Mouse (Mus musculus): ENCODE measurements around the gene Grin2d. TPM values are rescaled to one million over a fixed set of nuclear protein-coding genes. Genes with fewer than 3 reads are reported as not detected.
"Not testable (repeated sequence)": the region's sequence is repeated elsewhere in the genome, so short reads cannot be mapped to it uniquely, and the experiment has no call there.

Gene Grin2d
- polyA plus RNA-seq (2012; rRNA removed) (4.9 and 7.4 TPM in 2 replicates), polyA plus RNA-seq (2014; fragmentation: Nextera tagmentation; extraction: Ambion mirVana) (0.59 and 0.61 TPM in 2 replicates)

- 93% methylated on average over 1 of the region's 1 CpGs for WGBS
- H3K36me3 ChIP-seq (ENCODE audit: control insufficient read depth, insufficient read depth, low read length) = peaks cover 91% of the 10 kb centered on the region
Observed at GRCm38 (mm10) chr7:45878278-45878677, at the start of gene Grin2d. TSS of gene Grin2d (minus strand) at chr7:45878378.

GRCm38 (mm10) chr7:45924429-45924816, 46.2 kb upstream of the Grin2d start:
- peaks cover 9% of the 10 kb centered on the region; the same call in 1 of the 2 replicates for H3K27me3 ChIP-seq (ENCODE audit: control insufficient read depth, insufficient read depth, low read length)
- peak overlapping the region; percentile 90 for H3K27ac ChIP-seq (replicated peaks; ENCODE audit: low read depth, low read length)
- peak overlapping the region; percentile 34; the same call in 1 of the 2 replicates for H3K9ac ChIP-seq (ENCODE audit: low read depth, low read length, severe bottlenecking)
- WGBS = 25% methylated on average over 14 of the region's 14 CpGs
- peak overlapping the region; percentile 63 for H3K4me2 ChIP-seq (replicated peaks; ENCODE audit: low read depth, low read length, severe bottlenecking)
- no peaks in the 10 kb centered on the region for H3K9me3 ChIP-seq (ENCODE audit: control insufficient read depth, low read length)
- H3K4me1 ChIP-seq (ENCODE audit: control insufficient read depth, insufficient read depth, low read length) = peaks cover 34% of the 10 kb centered on the region
- no peaks in the 10 kb centered on the region for H3K36me3 ChIP-seq (ENCODE audit: control insufficient read depth, insufficient read depth, low read length)
- no peak for DNase-seq (ENCODE audit: low spot score)
- peak overlapping the region; percentile 41 for H3K4me3 ChIP-seq (replicated peaks; ENCODE audit: low read length)
- no peak for ATAC-seq (ENCODE audit: low FRiP score, low read depth)
- TF ChIP-seq POLR2A (IDR thresholded peaks at IDR 0.05; ENCODE audit: borderline replicate concordance, extremely low read depth, insufficient read depth, insufficient read length) = no peak

More at GRCm38 (mm10) chr7:45878278-45878677, at the start of gene Grin2d:
- H3K4me3 ChIP-seq (replicated peaks; ENCODE audit: low read length); H3K9me3 ChIP-seq (ENCODE audit: control insufficient read depth, low read length); H3K27me3 ChIP-seq (ENCODE audit: control insufficient read depth, insufficient read depth, low read length); H3K9ac ChIP-seq (ENCODE audit: low read depth, low read length, severe bottlenecking); ATAC-seq (ENCODE audit: low FRiP score, low read depth); H3K27ac ChIP-seq (replicated peaks; ENCODE audit: low read depth, low read length); H3K4me2 ChIP-seq (replicated peaks; ENCODE audit: low read depth, low read length, severe bottlenecking); DNase-seq (ENCODE audit: low spot score): not testable (repeated sequence)
- peaks cover 13% of the 10 kb centered on the region for H3K4me1 ChIP-seq (ENCODE audit: control insufficient read depth, insufficient read depth, low read length)

GRCm38 (mm10) chr7:45923762-45924428, 45.7 kb upstream of the Grin2d start, which contains the start of gene Ccdc114:
TSS of gene Ccdc114 (plus strand) at chr7:45924072.
- Histone ChIP-seq H3K9ac (ENCODE audit: low read depth, low read length, severe bottlenecking) (peak within 1 kb of the TSS; percentile 34), H3K9me3 (ENCODE audit: control insufficient read depth, low read length) (no peaks in the 10 kb centered on the region), H3K27ac (replicated peaks; ENCODE audit: low read depth, low read length) (peak within 1 kb of the TSS; percentile 90), H3K4me2 (replicated peaks; ENCODE audit: low read depth, low read length, severe bottlenecking) (peak within 1 kb of the TSS; percentile 63), H3K4me1 (ENCODE audit: control insufficient read depth, insufficient read depth, low read length) (peaks cover 38% of the 10 kb centered on the region), H3K36me3 (ENCODE audit: control insufficient read depth, insufficient read depth, low read length) (0 out of 2 replicates have a peak, but pooled peaks cover 2% of the 10 kb centered on the region), H3K4me3 (replicated peaks; ENCODE audit: low read length) (peak within 1 kb of the TSS; percentile 41), H3K27me3 (ENCODE audit: control insufficient read depth, insufficient read depth, low read length) (peaks cover 4% of the 10 kb centered on the region; the same call in 1 of the 2 replicates)
- 8% methylated on average over 24 of the region's 24 CpGs for WGBS
- ATAC-seq (ENCODE audit: low FRiP score, low read depth) (peak; percentile 42), DNase-seq (ENCODE audit: low spot score) (peak; percentile 72)
- no peak for TF ChIP-seq POLR2A (IDR thresholded peaks at IDR 0.05; ENCODE audit: borderline replicate concordance, extremely low read depth, insufficient read depth, insufficient read length)

- H3K9me3 ChIP-seq (ENCODE audit: control insufficient read depth, low read length) = no peaks in the 10 kb centered on the region
- H3K4me1 ChIP-seq (ENCODE audit: control insufficient read depth, insufficient read depth, low read length) = peaks cover 39% of the 10 kb centered on the region
- 0 out of 2 replicates have a peak, but pooled peaks have one; percentile 32 for TF ChIP-seq POLR2A (IDR thresholded peaks at IDR 0.05; ENCODE audit: borderline replicate concordance, extremely low read depth, insufficient read depth, insufficient read length)
- peak overlapping the region; percentile 41 for H3K4me3 ChIP-seq (replicated peaks; ENCODE audit: low read length)
- peak overlapping the region; percentile 90 for H3K27ac ChIP-seq (replicated peaks; ENCODE audit: low read depth, low read length)
- H3K36me3 ChIP-seq (ENCODE audit: control insufficient read depth, insufficient read depth, low read length) = peaks cover 6% of the 10 kb centered on the region; the same call in 1 of the 2 replicates
- WGBS = under 1% methylated on average over 37 of the region's 37 CpGs
- H3K4me2 ChIP-seq (replicated peaks; ENCODE audit: low read depth, low read length, severe bottlenecking) = peak overlapping the region; percentile 63
- peaks cover 2% of the 10 kb centered on the region; the same call in 1 of the 2 replicates for H3K27me3 ChIP-seq (ENCODE audit: control insufficient read depth, insufficient read depth, low read length)
- DNase-seq (ENCODE audit: low spot score) = peak; percentile 98
- ATAC-seq (ENCODE audit: low FRiP score, low read depth) = peak; percentile 86
- H3K9ac ChIP-seq (ENCODE audit: low read depth, low read length, severe bottlenecking) = peak overlapping the region; percentile 34
Observed at GRCm38 (mm10) chr7:45922928-45923761, 45.0 kb upstream of the Grin2d start.
